Mouse (Mus musculus): ENCODE measurements at regions not wholly inside any gene's neighbourhood (a gene's known extent, or its start where the extent isn't known, plus 50 kb on each side); places are given as distances from the start of the nearest gene placed in this dataset.

DNA sequence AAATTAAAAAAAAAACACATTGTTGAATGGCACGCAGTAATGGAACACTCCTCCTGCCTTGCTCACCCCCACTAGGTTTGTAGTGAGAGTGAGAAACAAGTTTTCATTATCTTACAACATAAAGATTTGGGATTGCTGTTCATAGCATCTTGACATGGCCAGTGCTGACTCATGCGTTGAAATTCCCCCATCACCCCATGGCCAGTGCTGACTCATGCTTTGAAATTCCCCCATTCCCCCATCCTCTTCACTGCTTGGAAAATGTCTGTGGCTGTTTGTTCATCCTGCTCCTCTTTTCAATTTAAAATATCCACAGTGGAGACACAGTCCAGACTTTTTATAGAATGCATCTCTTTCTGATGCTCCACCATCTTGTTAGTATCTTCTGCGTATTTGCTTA is 131.8 kb downstream of the Emx2 start:
- TF ChIP-seq TAL1 (IDR thresholded peaks at IDR 0.05; ENCODE audit: low read length), result no peak
- TF ChIP-seq GABPA (IDR thresholded peaks at IDR 0.05; ENCODE audit: low read depth, low read length), result no peak
- TF ChIP-seq MAX (IDR thresholded peaks at IDR 0.05; ENCODE audit: low read length), result no peak
- no peak for TF ChIP-seq GATA1 (IDR thresholded peaks at IDR 0.05; ENCODE audit: low read depth, low read length)
- no peak for TF ChIP-seq CTCF (IDR thresholded peaks at IDR 0.05 in 2 of 3, conservative IDR thresholded peaks at IDR 0.05 in 1 of 3; ENCODE audit: control insufficient read depth in 1 of 3, insufficient read depth in 1 of 3, low read depth in 2 of 3, low read length in 3 of 3, poor library complexity in 1 of 3, severe bottlenecking in 1 of 3)
- no peak for TF ChIP-seq MXI1 (IDR thresholded peaks at IDR 0.05; ENCODE audit: low read depth, low read length)
- TF ChIP-seq MAFK (IDR thresholded peaks at IDR 0.05; ENCODE audit: borderline replicate concordance, low read depth, low read length), result no peak
- no peak for TF ChIP-seq EP300 (IDR thresholded peaks at IDR 0.05; ENCODE audit: low read depth in 1 of 2, low read length in 2 of 2)
- no peak for TF ChIP-seq USF2 (IDR thresholded peaks at IDR 0.05; ENCODE audit: borderline replicate concordance in 1 of 2, insufficient read depth in 1 of 2, low read depth in 1 of 2, low read length in 2 of 2)
- no peak for TF ChIP-seq ELF1 (IDR thresholded peaks at IDR 0.05; ENCODE audit: low read depth, low read length)
